Mouse (Mus musculus): ENCODE measurements at regions not wholly inside any gene's neighbourhood (a gene's known extent, or its start where the extent isn't known, plus 50 kb on each side); places are given as distances from the start of the nearest gene placed in this dataset.

GRCm38 (mm10) chr9:25655767-25656513 lies 174.6 kb downstream of the Eepd1 start:
- Histone ChIP-seq H3K27me3 (ENCODE audit: insufficient read depth, low read length) (no peaks in the 10 kb centered on the region), H3K36me3 (ENCODE audit: insufficient read depth, low read length) (no peaks in the 10 kb centered on the region), H3K4me3 (ENCODE audit: low read length) (no peak overlapping the region), H3K4me2 (ENCODE audit: low read depth, low read length) (no peak overlapping the region), H3K9me3 (ENCODE audit: low read length) (no peaks in the 10 kb centered on the region), H3K27ac (no peak overlapping the region), H3K9ac (replicated peaks; ENCODE audit: low read length) (no peak overlapping the region), H3K4me1 (ENCODE audit: insufficient read depth, low read length) (no peaks in the 10 kb centered on the region)
- WGBS: 2% methylated on average over 3 of the region's 3 CpGs
- peak; percentile 86 for TF ChIP-seq CTCF (IDR thresholded peaks at IDR 0.05; ENCODE audit: low read depth)
- DNase-seq (ENCODE audit: low spot score) (peak; percentile 82), ATAC-seq (peak; percentile 56; the same call in 1 of the 2 replicates)

GRCm38 (mm10) chr9:25656534-25656933 lies 175.2 kb downstream of the Eepd1 start:
- Histone ChIP-seq H3K27me3 (ENCODE audit: insufficient read depth, low read length) (no peaks in the 10 kb centered on the region), H3K4me1 (ENCODE audit: insufficient read depth, low read length) (no peaks in the 10 kb centered on the region), H3K9me3 (ENCODE audit: low read length) (no peaks in the 10 kb centered on the region), H3K4me2 (ENCODE audit: low read depth, low read length) (no peak overlapping the region), H3K36me3 (ENCODE audit: insufficient read depth, low read length) (no peaks in the 10 kb centered on the region), H3K4me3 (ENCODE audit: low read length) (no peak overlapping the region), H3K9ac (replicated peaks; ENCODE audit: low read length) (no peak overlapping the region), H3K27ac (no peak overlapping the region)
- ATAC-seq (peak; percentile 35; the same call in 1 of the 2 replicates), DNase-seq (ENCODE audit: low spot score) (no peak)
- peak; percentile 27; the same call in 1 of the 2 replicates for TF ChIP-seq CTCF (IDR thresholded peaks at IDR 0.05; ENCODE audit: low read depth)
- 93% methylated on average over 3 of the region's 3 CpGs for WGBS

GRCm38 (mm10) chr9:25683635-25684333 lies 202.4 kb downstream of the Eepd1 start:
- WGBS: 75% methylated on average over 4 of the region's 4 CpGs
- DNase-seq (ENCODE audit: low spot score): peak; percentile 2

GRCm38 (mm10) chr9:25693632-25694031 lies 212.3 kb downstream of the Eepd1 start:
- DNase-seq (ENCODE audit: low spot score): peak; percentile 77
- no peak overlapping the region for H3K4me2 ChIP-seq (ENCODE audit: low read depth, low read length)
- TF ChIP-seq CTCF (IDR thresholded peaks at IDR 0.05; ENCODE audit: low read depth): peak; percentile 82
- H3K27ac ChIP-seq: no peak overlapping the region
- H3K4me3 ChIP-seq (ENCODE audit: low read length): no peak overlapping the region
- H3K36me3 ChIP-seq (ENCODE audit: insufficient read depth, low read length): no peaks in the 10 kb centered on the region
- peak; percentile 74 for ATAC-seq
- WGBS: 22% methylated on average over 5 of the region's 5 CpGs
- H3K4me1 ChIP-seq (ENCODE audit: insufficient read depth, low read length): no peaks in the 10 kb centered on the region
- H3K9ac ChIP-seq (replicated peaks; ENCODE audit: low read length): no peak overlapping the region
- H3K27me3 ChIP-seq (ENCODE audit: insufficient read depth, low read length): no peaks in the 10 kb centered on the region
- H3K9me3 ChIP-seq (ENCODE audit: low read length): no peaks in the 10 kb centered on the region

More at GRCm38 (mm10) chr9:25683635-25684333, 202.4 kb downstream of the Eepd1 start:
- Histone ChIP-seq H3K27ac (no peak overlapping the region), H3K36me3 (ENCODE audit: insufficient read depth, low read length) (no peaks in the 10 kb centered on the region), H3K4me3 (ENCODE audit: low read length) (no peak overlapping the region), H3K9ac (replicated peaks; ENCODE audit: low read length) (no peak overlapping the region), H3K27me3 (ENCODE audit: insufficient read depth, low read length) (no peaks in the 10 kb centered on the region), H3K4me1 (ENCODE audit: insufficient read depth, low read length) (no peaks in the 10 kb centered on the region), H3K4me2 (ENCODE audit: low read depth, low read length) (no peak overlapping the region), H3K9me3 (ENCODE audit: low read length) (no peaks in the 10 kb centered on the region)
- no peak for TF ChIP-seq CTCF (IDR thresholded peaks at IDR 0.05; ENCODE audit: low read depth)
- ATAC-seq: no peak

GRCm38 (mm10) chr9:25695018-25695417 lies 213.7 kb downstream of the Eepd1 start:
- no peak overlapping the region for H3K9ac ChIP-seq (replicated peaks; ENCODE audit: low read length)
- H3K9me3 ChIP-seq (ENCODE audit: low read length): no peaks in the 10 kb centered on the region
- ATAC-seq (no peak), DNase-seq (ENCODE audit: low spot score) (no peak)
- no peaks in the 10 kb centered on the region for H3K4me1 ChIP-seq (ENCODE audit: insufficient read depth, low read length)
- H3K27ac ChIP-seq: no peak overlapping the region
- H3K4me3 ChIP-seq (ENCODE audit: low read length): no peak overlapping the region
- no peak for TF ChIP-seq CTCF (IDR thresholded peaks at IDR 0.05; ENCODE audit: low read depth)
- H3K36me3 ChIP-seq (ENCODE audit: insufficient read depth, low read length): no peaks in the 10 kb centered on the region
- no peaks in the 10 kb centered on the region for H3K27me3 ChIP-seq (ENCODE audit: insufficient read depth, low read length)
- WGBS: 17% methylated on average over 3 of the region's 3 CpGs
- no peak overlapping the region for H3K4me2 ChIP-seq (ENCODE audit: low read depth, low read length)

- DNase-seq (ENCODE audit: low spot score) (no peak), ATAC-seq (no peak)
- Histone ChIP-seq H3K9ac (replicated peaks; ENCODE audit: low read length) (no peak overlapping the region), H3K9me3 (ENCODE audit: low read length) (no peaks in the 10 kb centered on the region), H3K27me3 (ENCODE audit: insufficient read depth, low read length) (no peaks in the 10 kb centered on the region), H3K4me1 (ENCODE audit: insufficient read depth, low read length) (no peaks in the 10 kb centered on the region), H3K27ac (no peak overlapping the region), H3K4me2 (ENCODE audit: low read depth, low read length) (no peak overlapping the region), H3K36me3 (ENCODE audit: insufficient read depth, low read length) (no peaks in the 10 kb centered on the region), H3K4me3 (ENCODE audit: low read length) (no peak overlapping the region)
- TF ChIP-seq CTCF (IDR thresholded peaks at IDR 0.05; ENCODE audit: low read depth): no peak
Observed at GRCm38 (mm10) chr9:25713636-25714035, 232.3 kb downstream of the Eepd1 start.

- no peak for DNase-seq (ENCODE audit: low spot score)
- 72% methylated on average over 6 of the region's 6 CpGs for WGBS
Observed at GRCm38 (mm10) chr9:25744162-25744561, 262.8 kb downstream of the Eepd1 start.

More at GRCm38 (mm10) chr9:25744162-25744561, 262.8 kb downstream of the Eepd1 start:
- no peaks in the 10 kb centered on the region for H3K9me3 ChIP-seq (ENCODE audit: low read length)
- ATAC-seq: no peak
- no peaks in the 10 kb centered on the region for H3K27me3 ChIP-seq (ENCODE audit: insufficient read depth, low read length)
- H3K4me1 ChIP-seq (ENCODE audit: insufficient read depth, low read length): no peaks in the 10 kb centered on the region
- no peak overlapping the region for H3K27ac ChIP-seq
- TF ChIP-seq CTCF (IDR thresholded peaks at IDR 0.05; ENCODE audit: low read depth): peak; percentile 28; the same call in 1 of the 2 replicates
- H3K4me3 ChIP-seq (ENCODE audit: low read length): no peak overlapping the region
- H3K36me3 ChIP-seq (ENCODE audit: insufficient read depth, low read length): no peaks in the 10 kb centered on the region
- no peak overlapping the region for H3K9ac ChIP-seq (replicated peaks; ENCODE audit: low read length)
- H3K4me2 ChIP-seq (ENCODE audit: low read depth, low read length): no peak overlapping the region
